Mouse (Mus musculus) fat pad, adult 2 months (tissue): ENCODE results near the gene Vps16.

Experiments
- DNase-seq: peaks from one replicate; pipeline ENCODE4 v3.0.0-alpha.2; 2011; ENCODE audit warnings: low read depth, low spot score; ENCODE audit errors: extremely low read depth

Vps16 gene

DNA sequence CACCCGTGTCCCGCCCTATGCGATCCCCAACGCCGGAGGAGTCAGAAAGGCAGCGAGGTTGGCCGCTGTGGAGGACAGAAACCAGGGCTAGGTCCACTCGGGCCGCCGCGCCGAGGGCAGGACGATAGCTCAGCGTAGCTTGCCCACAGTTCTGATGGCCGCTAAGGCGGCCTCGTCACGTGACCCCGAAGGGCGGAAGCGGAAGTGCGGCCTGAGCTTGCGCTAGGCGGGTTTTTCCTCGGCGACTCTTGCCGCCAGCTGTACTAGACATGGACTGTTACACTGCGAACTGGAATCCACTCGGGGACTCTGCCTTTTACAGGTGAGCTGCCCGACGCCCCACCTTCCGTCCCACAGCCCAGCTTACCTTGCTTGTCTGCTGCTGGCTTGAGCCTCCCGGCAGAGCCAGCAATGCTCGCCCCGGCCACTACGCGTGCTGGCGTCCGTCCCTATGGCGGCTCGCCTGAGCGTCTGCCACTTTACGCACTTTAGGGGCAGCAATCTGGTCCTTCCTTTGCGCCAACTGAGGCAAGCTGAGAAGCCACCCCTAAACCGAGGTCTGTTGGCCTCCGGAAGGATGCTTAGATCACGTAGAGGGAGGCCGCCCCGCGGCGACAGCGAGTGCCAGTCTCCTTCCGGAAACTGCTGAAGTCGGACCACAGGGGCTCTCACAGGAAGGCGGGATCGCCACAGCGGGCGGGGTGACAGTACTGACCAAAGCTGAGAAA lies at the start of gene Vps16, which contains the start of gene Pced1a:
Gene Vps16 (plus strand): TSS at position 214 of the 728 bp plus-strand sequence.
Gene Pced1a (minus strand): TSS at position 576 of the 728 bp plus-strand sequence.
- peak; percentile 31 for DNase-seq

- DNase-seq: peak; percentile 61
Measured at GRCm38 (mm10) chr2:130374951-130375350, 49.2 kb upstream of the Vps16 start.

- DNase-seq: no peak
Measured at GRCm38 (mm10) chr2:130383205-130383604, 40.9 kb upstream of the Vps16 start.

DNA sequence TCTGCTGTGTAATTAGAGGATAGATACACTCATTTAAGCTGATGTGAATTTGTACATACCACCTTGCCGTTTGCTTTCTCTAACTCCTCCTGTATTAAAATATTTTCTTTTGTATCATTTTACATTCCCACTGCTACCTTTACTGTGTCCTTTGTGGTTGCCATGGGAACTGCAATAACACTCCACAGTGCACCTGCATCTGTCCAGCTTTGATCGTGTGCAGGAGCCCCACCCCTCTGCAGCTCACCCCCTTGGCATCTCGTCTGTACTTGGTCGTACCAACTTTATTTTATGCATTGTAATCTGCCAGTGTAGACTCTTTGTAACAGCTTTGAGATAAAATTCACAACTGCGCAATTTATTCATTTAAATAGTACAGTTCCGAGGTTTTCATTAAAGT lies 40.2 kb upstream of the Vps16 start:
- DNase-seq: no peak

- no peak for DNase-seq
Measured at GRCm38 (mm10) chr2:130386212-130386611, 37.9 kb upstream of the Vps16 start.

- no peak for DNase-seq
Measured at GRCm38 (mm10) chr2:130388796-130389195, 35.3 kb upstream of the Vps16 start.

DNA sequence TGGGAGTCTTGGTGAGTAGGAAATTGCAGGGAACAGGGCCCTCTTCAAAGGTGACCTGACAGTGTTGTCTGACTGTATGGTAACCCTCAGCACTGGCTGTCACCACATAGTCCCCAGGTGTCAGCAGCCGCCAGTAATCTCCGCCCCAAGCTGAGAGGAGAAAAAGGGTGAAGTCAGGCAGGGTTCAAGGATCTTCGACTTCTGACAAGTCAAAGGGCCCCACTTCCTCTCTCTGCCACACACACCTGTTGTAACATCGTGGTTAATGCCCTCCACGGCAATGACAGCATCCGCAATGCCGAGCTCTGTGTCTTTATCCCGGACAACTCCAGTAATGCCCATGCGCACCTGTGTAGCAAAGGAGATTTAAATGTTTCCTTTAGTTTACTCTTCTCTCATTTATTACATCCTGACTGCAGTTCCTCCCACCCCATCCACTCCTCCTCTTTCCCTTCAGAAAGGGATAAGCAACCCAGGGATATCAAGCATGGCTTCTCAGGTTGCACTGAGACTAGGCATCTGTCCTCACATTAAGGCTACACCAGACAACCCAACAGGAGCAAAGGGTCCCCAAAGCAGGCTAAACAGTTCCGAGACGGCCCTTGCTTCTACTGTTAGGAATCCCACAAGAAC lies 33.0 kb upstream of the Vps16 start:
- DNase-seq: no peak

DNA sequence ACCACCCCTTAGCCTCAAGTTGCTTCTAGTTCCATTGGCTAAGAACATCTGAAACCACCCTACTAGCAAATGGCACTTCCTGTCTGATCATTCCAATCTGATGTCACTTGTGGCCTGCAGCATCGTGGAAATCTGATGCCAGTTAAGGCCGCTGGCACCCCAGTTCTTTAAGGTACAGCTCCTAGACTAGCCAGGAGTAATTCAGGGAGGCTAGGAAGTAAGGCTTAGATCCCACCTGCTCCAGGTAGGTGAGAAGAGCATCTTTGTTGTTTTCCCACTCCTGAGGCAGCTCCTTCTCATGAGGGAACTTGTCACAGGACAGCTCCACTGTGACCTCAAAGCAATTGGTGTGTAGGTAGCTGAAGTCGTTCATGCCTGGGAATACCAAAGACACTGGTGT lies 31.3 kb upstream of the Vps16 start:
- no peak for DNase-seq

DNA sequence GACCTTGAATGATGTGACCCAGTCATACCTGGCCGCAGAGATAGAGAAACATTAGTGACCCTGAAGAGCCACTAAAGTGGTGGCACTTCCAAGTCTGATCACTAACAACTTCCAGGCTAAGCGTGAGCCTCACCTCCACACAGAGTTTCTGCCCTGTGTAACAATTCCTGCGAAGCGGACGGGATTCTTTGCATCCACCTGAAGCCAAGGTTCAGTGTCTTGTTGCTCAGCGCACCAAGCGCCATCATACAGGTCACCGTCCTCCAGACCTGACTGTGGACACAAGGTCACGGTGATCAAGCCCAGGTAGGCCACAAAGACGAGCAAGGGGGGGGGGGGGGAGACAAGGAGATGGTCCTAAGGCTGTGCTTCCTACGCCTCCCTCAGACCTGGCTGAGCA lies 28.4 kb upstream of the Vps16 start:
- no peak for DNase-seq

DNA sequence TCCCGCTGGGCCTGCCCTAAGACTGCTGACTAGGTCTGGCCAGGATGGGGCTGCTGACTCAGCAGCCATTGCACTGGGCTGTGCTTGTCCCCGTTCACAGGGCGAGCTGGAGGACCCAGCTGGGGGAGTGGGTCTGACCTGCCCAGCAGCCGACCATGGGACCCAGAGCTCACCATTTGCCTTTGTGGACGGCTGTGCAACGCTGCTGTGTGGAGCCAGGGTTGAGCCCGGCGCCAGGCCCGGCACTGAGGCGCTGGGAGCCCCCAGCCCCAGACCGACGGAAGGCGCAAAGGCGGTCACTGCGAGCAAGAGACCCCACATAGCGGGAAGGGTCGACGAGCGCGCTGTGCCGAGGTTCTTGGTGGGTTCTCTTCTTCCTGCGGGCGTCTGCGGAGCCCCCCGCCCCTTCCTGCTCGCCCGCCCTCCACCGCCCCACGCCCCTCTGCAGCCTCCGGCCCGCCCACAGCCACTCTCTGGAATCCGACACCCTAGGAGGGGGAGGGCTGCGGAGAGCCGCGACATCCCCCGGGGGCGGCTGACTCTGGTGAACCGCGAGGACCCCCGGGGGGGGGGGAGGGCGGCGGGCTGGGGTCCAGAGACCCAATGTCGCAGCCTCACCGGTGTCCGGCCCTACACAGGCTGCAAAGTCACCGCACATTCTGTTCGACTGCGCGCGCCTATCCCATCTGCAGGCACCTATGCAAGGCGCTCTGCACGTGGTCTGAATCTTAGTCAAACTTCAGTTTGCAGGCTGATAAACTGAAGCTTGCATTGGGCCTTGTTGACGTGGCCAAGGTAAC lies 26.8 kb upstream of the Vps16 start, which contains the start of gene Cpxm1:
Gene Cpxm1 (minus strand): TSS at position 389 of the 800 bp plus-strand sequence.
- DNase-seq: no peak

- DNase-seq: no peak
Measured at GRCm38 (mm10) chr2:130398091-130398490, 26.0 kb upstream of the Vps16 start.

DNA sequence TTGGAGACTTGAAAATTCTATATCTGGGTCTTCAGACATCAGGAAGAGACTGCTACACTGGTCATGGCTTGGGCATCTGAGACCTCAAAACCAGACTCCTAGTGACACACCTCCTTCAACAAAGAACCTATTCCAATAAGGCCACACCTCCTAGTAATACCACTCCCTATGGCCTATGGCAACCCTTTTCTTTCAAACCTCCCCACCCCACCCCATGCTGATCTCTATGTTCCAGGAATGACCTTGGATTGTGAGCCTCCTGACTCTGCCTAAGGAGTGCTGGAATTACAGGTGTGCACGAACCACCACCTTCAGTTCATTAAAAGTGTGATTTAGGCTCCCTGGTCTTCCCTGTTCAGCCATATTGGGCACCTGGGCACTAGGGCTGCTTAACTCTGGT lies 24.1 kb upstream of the Vps16 start:
- DNase-seq: no peak

DNA sequence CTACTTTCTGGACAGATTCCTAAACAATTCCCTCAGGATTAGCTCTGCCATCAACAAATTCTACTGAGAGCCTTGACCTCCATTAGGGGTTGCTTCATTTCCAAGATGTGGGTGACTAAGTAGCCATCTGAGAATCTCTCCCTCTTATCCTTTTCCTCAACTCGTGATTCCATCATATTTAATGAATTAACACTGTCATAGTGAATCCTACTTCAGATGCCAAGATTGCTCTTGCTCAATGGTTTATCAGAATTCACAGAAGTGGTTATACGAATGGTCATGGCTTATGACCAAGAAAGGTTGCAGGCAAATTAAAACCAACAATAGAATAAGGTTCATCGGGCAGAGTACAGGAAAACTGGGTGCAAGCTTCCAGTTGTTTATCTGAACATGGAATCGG lies 22.2 kb upstream of the Vps16 start:
- DNase-seq: no peak

GRCm38 (mm10) chr2:130404939-130405338 lies 19.2 kb upstream of the Vps16 start, which contains the start of the genes Gm28372 and 1700020A23Rik:
Gene Gm28372, plus strand, starts transcription at chr2:130405239.
Gene 1700020A23Rik, plus strand, starts transcription at chr2:130405259.
- DNase-seq: no peak

DNA sequence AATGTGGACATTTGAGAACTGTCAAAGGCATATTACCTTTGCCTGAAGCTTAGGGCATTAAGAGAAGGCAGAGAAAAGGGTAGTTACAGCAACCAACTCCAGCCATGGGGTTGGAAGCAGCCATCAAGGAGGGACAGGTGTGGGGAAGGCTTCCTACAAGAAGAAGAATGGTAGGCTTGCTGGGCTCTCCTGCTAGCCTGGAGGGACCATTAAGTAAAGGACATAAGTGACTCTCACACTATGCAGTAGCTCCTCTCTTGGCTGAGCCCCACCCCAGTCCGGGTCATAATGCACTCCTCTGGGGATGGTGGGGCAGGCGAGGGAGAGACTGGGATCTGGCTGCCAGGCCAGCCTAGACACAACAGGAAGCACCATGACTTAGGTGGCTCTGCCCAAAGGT lies 18.0 kb upstream of the Vps16 start, which contains the start of gene Tmem239:
Gene Tmem239 (plus strand): TSS at position 301 of the 400 bp plus-strand sequence.
- no peak for DNase-seq

DNA sequence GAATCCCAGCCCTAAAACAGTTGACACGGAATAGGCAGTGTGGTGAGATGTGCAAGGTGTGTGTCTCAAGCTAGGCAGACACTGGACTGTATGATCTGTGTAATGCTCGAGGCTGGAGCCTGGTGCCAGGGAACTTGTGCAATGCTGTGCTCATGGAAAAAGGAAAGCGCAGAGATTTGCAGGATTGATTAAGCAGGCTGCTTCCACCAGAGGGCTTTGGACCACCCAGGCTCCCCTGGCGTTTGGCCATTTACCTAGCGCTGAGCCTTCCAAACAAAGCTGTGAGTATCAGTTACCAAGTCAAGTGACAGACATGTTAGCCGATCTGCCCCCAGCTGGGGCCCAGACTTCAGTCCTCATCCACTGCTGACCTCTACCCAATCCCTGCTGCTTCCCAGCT lies 15.9 kb upstream of the Vps16 start:
- DNase-seq: peak; percentile 40

DNA sequence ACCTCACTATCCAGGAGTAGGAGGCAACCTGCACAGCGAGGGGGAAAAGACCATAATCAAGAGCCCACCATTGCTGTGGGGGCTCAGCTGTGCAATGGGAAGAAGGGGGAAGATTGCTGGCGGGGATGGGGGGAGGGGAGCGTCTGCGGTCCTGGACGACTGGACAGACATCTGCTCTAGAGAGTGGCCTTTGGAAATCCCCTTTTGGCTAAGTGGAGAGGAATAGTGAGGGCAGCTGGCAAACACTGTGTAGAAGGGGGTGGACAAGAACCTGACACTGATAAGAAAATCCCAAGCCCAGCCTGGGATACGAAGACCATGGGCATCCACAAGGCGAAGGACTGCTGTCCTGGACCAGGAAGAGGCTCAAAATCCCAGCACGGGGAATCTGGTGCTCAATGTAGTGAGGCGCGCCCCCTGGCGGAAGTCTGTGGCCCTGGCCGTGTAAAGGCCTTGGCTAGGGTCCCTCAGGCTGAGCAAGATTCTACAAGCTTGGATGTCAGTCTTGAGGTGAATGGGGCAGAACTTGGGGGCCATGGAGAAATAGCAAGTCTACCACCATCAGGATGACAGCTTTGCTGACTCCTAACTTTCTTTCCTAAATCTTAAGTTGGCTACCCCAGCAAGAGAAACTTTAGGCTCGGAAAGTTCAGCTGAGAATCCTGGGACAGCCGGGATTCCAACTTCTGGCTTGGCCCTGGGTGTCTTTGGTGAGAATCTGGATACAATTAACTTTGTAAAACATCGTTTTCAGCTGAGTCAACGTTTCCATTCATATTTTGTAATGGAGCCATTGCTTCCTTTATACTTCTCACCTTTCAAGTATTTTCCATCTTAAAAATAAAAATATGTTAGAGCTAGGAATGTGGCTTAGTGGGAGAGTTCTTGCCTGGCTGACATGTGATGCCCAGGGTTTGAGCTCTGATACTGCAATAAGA lies 12.3 kb upstream of the Vps16 start:
- no peak for DNase-seq

DNA sequence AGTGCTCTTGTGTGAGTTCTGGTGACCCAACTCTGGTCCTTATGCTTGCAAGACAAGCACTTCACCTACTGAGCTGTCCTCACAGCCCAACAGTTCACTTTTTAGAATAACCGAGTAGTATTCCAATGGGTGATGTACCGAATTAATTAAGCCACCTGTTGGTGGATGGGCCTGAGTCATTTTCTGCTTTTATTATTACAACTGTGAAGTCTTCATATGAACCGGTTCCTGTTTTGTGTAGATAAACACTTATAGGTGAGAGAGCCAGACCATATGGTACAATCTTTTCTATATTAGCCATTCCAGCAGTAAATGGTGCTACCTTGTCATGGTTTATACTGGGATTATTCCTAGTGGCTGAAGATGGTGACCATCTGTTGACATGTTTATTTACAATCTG lies 11.4 kb upstream of the Vps16 start:
- DNase-seq: no peak

DNA sequence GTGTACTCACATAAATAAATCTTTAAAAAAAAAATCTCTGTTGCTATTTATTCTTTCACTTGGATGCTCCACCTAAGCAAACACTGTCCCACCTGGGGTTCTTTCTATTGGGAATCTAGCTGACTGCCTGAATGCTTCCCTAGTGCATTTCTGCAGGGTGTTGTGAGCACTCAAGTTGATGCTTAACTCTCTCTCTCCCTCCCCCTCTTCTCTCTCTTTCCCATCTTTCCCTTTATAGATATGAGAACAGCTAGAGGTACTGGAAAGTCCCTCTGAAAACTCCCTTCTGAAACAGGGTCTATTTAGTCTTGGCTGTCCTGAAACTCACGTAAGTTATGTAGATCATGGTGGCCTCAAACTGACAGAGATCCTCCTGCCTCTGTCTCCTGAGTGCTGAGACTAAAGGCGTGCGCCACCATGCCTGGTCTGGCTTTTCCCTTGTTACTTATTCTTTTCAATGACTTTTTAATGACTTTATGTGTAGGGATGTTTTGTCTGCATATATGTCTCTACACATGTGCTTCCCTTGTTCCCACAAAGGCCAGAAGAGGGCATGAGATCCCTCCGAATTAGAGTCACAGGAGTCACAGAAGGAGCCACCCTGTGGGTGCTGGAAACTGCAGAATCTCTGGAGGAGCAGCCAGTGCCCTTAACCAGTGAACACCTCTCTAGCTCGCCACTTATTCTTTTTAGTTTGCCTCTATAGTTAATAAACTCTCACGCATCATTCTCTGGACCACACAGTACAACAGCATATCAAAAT lies 9.9 kb upstream of the Vps16 start:
- no peak for DNase-seq
